Mouse (Mus musculus): Measurements from ENCODE around the gene Tnrc6c. TPM values are rescaled to one million over a fixed set of nuclear protein-coding genes. Genes with fewer than 3 reads are reported as not detected.

Gene Tnrc6c
- polyA plus RNA-seq, 1 experiment from 2014 or later, result 24.7 TPM

DNA sequence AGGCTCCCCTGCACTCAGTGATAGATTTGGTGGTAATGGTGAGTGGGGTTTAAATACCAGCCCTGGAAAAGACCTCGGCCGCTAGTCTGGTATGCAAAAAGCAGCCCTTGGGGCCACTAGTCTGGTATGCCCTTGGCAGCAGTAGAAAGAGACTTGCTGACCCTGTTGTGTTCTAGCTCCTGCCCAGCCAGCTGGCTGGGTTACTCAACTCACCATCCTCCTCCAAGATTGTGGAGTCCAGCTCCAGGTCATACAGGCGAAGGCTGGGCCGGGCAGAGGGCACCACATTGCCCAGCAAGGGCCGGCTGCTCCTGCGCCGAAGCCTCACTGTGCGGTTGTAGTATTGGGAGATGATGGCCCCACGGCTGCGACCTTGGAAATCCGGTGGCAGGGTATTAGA is 123.9 kb downstream of the Tnrc6c start:
- H3K4me3 ChIP-seq, result no peak overlapping the region
- 98% methylated on average over 11 of the region's 11 CpGs for WGBS
- no peak overlapping the region for H3K27ac ChIP-seq (replicated peaks)
- no peaks in the 10 kb centered on the region for H3K36me3 ChIP-seq
- H3K9ac ChIP-seq, result no peak overlapping the region
- H3K9me3 ChIP-seq, result no peaks in the 10 kb centered on the region
- peaks cover 40% of the 10 kb centered on the region for H3K4me1 ChIP-seq (replicated peaks)
- H3K4me2 ChIP-seq, result no peak overlapping the region
- H3K27me3 ChIP-seq, result peaks cover 30% of the 10 kb centered on the region
- no peak for ATAC-seq (ENCODE audit: low FRiP score, low read depth)

DNA sequence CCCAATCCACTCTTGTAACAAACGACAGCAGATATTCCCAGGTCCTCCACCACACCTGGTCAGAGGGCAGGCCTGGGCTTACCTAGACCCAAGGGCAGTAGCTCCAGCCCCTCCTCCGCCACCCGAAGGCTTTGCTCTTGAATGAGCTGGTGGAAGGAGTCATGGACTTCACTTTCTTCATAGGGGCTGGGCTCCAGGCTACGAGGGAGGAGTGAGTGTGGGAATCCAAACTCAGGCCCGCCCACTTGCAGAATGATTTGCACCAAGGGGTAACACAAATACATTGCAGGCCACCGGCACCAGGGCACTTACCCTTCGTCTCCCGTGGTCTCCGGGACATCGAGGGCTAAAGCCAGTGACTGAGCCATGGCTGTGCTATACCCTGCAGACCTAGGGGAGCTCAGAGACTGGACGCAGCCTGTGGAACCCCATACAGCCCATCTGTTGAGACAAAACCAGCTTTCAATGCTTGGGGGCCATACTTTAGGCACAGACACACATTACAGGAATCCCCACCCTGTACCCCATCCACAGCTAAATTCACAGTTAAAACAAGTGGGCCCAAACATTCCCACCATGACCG is 124.9 kb downstream of the Tnrc6c start:
- H3K27ac ChIP-seq (replicated peaks), result peak overlapping the region; percentile 80
- no peak for ATAC-seq (ENCODE audit: low FRiP score, low read depth)
- peaks cover 30% of the 10 kb centered on the region for H3K27me3 ChIP-seq
- no peak overlapping the region for H3K4me3 ChIP-seq
- no peaks in the 10 kb centered on the region for H3K36me3 ChIP-seq
- H3K9me3 ChIP-seq, result no peaks in the 10 kb centered on the region
- peaks cover 46% of the 10 kb centered on the region for H3K4me1 ChIP-seq (replicated peaks)
- WGBS, result 62% methylated on average over 12 of the region's 12 CpGs
- peak overlapping the region; percentile 53 for H3K4me2 ChIP-seq
- no peak overlapping the region for H3K9ac ChIP-seq

DNA sequence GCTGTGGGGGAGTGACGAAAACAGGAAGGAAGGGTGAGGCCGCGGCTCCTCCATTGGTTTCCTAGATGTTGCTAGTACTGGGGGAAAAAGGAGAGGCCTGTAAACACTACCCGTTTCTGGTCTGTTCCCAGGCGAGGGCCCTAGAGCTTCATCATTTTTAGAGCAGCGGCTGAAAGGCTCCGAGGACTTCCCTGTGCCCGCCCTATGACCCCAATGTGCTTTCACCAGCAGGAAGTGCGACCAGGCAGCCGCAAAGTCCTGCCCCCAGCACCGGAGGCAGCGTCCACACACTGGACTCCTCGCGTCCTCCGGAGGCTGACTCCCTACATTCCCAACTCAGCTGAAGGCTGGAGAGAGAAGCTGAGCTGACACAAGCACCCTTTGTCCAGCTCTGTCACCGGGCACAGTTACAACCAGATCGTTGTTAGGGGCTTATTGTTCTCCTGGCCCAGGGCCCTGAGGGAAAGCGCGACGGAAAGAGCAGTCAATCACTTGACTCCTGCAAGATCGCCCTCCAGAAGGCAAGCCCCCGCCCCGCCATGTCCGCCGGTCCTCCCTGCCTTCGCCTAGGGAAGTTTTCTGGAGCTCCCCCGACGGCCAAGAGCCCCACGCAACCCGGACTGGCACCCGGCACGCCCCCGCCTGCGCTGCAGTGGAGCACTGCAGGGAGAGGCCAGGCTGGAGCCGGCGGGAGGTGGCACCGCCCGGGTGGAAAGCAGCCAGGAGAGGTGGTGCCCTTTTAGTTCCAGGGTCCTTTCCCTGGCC is 125.5 kb downstream of the Tnrc6c start:
- ATAC-seq (ENCODE audit: low FRiP score, low read depth), result peak; percentile 69
- peaks cover 30% of the 10 kb centered on the region for H3K27me3 ChIP-seq
- 5% methylated on average over 38 of the region's 38 CpGs for WGBS

GRCm38 (mm10) chr11:117780199-117780515 is 126.1 kb downstream of the Tnrc6c start:
- ATAC-seq (ENCODE audit: low FRiP score, low read depth), result no peak
- H3K27me3 ChIP-seq, result peaks cover 30% of the 10 kb centered on the region

More for the DNA sequence above, 125.5 kb downstream of the Tnrc6c start:
- H3K4me3 ChIP-seq, result peak overlapping the region; percentile 30
- peak overlapping the region; percentile 80 for H3K27ac ChIP-seq (replicated peaks)
- H3K4me1 ChIP-seq (replicated peaks), result peaks cover 46% of the 10 kb centered on the region
- H3K9me3 ChIP-seq, result no peaks in the 10 kb centered on the region
- no peaks in the 10 kb centered on the region for H3K36me3 ChIP-seq
- peak overlapping the region; percentile 23; the same call in 1 of the 2 replicates for H3K9ac ChIP-seq
- peak overlapping the region; percentile 53 for H3K4me2 ChIP-seq

DNA sequence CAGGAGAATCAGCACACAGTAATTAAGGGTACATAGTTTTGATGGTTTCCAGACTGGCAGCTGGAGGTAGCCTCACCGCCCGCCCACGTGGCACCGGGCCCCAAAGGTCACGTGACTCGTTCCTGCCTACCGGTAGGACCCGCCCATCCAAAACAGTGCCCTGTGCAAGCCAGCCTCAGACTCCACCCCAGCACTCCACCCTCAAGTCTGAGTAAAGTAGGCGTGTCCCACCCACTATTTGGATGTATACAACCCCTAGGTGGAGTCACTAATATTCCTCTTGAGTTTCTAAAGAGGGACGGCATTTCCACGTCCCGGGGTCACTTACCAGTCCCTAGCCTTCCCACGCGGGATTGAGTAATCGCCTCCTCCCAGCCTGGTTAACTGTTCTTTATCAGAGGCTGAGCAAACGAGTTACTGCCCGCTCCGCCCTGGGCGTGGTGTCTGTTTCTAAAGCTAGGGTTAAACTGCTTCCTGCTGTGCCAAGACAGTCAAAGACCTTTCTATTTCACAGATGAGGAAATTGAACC is 126.6 kb downstream of the Tnrc6c start:
- H3K27me3 ChIP-seq, result peaks cover 30% of the 10 kb centered on the region
- H3K36me3 ChIP-seq, result no peaks in the 10 kb centered on the region
- 5% methylated on average over 19 of the region's 19 CpGs for WGBS
- peaks cover 46% of the 10 kb centered on the region for H3K4me1 ChIP-seq (replicated peaks)
- H3K4me3 ChIP-seq, result peak overlapping the region; percentile 30
- H3K27ac ChIP-seq (replicated peaks), result peak overlapping the region; percentile 52
- 0 out of 2 replicates have a peak overlapping the region, but pooled peaks have one; percentile 23 for H3K9ac ChIP-seq
- H3K9me3 ChIP-seq, result no peaks in the 10 kb centered on the region
- ATAC-seq (ENCODE audit: low FRiP score, low read depth), result no peak
- peak overlapping the region; percentile 53 for H3K4me2 ChIP-seq

More at GRCm38 (mm10) chr11:117780199-117780515, 126.1 kb downstream of the Tnrc6c start:
- Histone ChIP-seq H3K4me3 (peak overlapping the region; percentile 30), H3K27ac (replicated peaks) (peak overlapping the region; percentile 80), H3K36me3 (no peaks in the 10 kb centered on the region), H3K9me3 (no peaks in the 10 kb centered on the region), H3K4me2 (peak overlapping the region; percentile 53), H3K9ac (peak overlapping the region; percentile 23; the same call in 1 of the 2 replicates), H3K4me1 (replicated peaks) (peaks cover 46% of the 10 kb centered on the region)
- 5% methylated on average over 17 of the region's 17 CpGs for WGBS

DNA sequence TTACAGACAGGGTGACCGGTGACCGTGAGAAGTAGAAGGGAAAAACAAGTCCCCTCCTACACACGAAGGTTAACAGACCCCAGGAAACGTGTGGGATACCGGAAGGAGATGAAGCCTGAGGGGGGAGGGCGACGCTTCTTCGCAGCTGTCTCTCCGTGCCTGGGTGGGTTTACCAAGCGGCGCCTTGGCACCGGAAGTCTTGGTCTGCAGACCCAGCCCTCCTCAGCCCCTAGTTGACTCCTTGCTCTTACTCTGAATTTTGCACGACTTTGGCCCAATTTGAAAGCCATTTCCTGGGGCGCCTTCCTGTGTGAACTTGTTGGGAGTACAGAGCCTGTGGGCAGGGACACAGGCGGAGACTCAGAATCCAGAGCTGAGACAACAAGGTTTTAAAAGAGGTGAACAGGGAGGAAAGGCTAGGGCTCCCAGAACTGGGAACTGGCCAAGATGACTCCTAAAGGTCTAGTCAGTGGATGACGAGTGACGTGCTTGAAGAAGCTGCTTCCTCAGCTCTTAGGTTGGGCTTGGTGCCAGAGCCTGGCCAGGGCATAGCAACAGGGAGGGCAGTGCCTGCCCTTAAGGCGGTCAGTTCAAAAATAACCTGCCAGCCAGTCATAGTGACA is 127.2 kb downstream of the Tnrc6c start:
- no peak overlapping the region for H3K4me3 ChIP-seq

DNA sequence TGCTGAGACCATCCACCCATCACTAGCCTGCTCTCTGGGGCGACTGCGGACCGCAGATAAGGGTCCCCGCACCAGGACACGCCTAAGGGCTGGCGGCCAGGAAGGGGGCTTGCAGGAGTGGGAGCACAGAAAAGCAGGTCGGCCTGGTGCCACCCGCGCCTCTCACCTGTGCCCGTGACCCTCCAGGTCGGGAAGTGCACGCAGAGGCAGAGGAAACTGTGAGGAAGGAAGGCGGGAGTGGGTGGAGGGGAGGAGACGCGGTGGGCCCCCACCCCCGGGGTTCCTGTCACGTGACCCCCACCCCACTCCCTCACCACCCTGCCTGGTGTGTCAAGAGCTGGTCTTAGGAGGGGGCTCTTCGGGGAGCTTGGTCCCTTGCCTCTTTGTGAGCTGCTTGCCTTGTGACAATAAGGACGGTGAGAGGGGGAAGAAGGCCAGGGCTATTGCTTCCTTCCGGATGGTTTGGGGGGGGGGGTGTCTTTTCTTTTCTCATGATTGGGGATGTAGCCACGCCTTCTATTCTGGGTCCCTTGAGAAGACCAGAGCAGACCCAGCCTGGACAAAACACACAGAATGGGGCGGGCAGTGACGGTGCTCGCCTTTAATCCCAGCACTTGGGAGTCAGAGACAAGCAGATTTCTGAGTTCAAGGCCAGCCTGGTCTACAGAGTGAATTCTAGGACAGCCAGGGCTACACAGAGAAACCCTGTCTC is 128.1 kb downstream of the Tnrc6c start, which contains the start of the genes Tmc8 and Tmc6:
Tmc8 (plus strand) TSS at position 84 of the 712 bp plus-strand sequence.
Tmc6 (minus strand) TSS at position 206 of the 712 bp plus-strand sequence.
- Histone ChIP-seq H3K4me3 (peak within 1 kb of the TSS; percentile 24), H3K36me3 (no peaks in the 10 kb centered on the region), H3K27ac (replicated peaks) (peak within 1 kb of the TSS; percentile 52), H3K9ac (peak within 1 kb of the TSS; percentile 14; the same call in 1 of the 2 replicates), H3K27me3 (peaks cover 30% of the 10 kb centered on the region), H3K4me2 (peak within 1 kb of the TSS; percentile 54), H3K9me3 (no peaks in the 10 kb centered on the region), H3K4me1 (replicated peaks) (peaks cover 46% of the 10 kb centered on the region)
- ATAC-seq (ENCODE audit: low FRiP score, low read depth), result no peak
- WGBS, result 45% methylated on average over 24 of the region's 24 CpGs

More for the DNA sequence above, 127.2 kb downstream of the Tnrc6c start:
- no peak for ATAC-seq (ENCODE audit: low FRiP score, low read depth)
- Histone ChIP-seq H3K4me2 (peak overlapping the region; percentile 53), H3K9me3 (no peaks in the 10 kb centered on the region), H3K27me3 (peaks cover 30% of the 10 kb centered on the region), H3K4me1 (replicated peaks) (peaks cover 46% of the 10 kb centered on the region), H3K36me3 (no peaks in the 10 kb centered on the region), H3K27ac (replicated peaks) (peak overlapping the region; percentile 52), H3K9ac (no peak overlapping the region)
- 23% methylated on average over 18 of the region's 18 CpGs for WGBS

DNA sequence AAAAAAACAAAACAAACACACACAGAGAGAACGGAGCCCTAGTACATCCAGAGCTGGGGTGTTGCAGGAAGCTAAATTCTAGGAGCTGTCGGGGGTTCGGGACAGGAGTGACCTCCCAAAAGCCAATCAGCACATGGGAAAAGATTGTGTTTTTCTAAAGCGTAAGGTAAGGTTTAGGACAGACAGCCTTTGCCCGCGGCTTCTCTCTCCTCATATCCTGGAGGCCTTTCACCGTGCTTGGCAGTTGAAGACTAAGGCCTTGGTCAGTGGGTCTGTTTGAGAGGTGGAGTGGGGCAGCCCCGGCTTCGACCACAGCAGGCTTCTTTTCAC is 128.6 kb downstream of the Tnrc6c start:
- no peak overlapping the region for H3K27ac ChIP-seq (replicated peaks)
- peaks cover 30% of the 10 kb centered on the region for H3K27me3 ChIP-seq
- H3K4me2 ChIP-seq, result peak overlapping the region; percentile 54
- no peak for ATAC-seq (ENCODE audit: low FRiP score, low read depth)
- 58% methylated on average over 9 of the region's 9 CpGs for WGBS
- H3K9me3 ChIP-seq, result no peaks in the 10 kb centered on the region
- peak overlapping the region; percentile 14; the same call in 1 of the 2 replicates for H3K9ac ChIP-seq
- peak overlapping the region; percentile 24 for H3K4me3 ChIP-seq
- H3K4me1 ChIP-seq (replicated peaks), result peaks cover 46% of the 10 kb centered on the region
- no peaks in the 10 kb centered on the region for H3K36me3 ChIP-seq

GRCm38 (mm10) chr11:117783089-117783488 is 129.0 kb downstream of the Tnrc6c start:
- ATAC-seq (ENCODE audit: low FRiP score, low read depth), result peak; percentile 17; the same call in 1 of the 2 replicates
- peak overlapping the region; percentile 14; the same call in 1 of the 2 replicates for H3K9ac ChIP-seq
- H3K4me1 ChIP-seq (replicated peaks), result peaks cover 46% of the 10 kb centered on the region
- 5% methylated on average over 31 of the region's 31 CpGs for WGBS
- H3K4me2 ChIP-seq, result peak overlapping the region; percentile 54
- no peaks in the 10 kb centered on the region for H3K36me3 ChIP-seq
- peak overlapping the region; percentile 24 for H3K4me3 ChIP-seq
- peaks cover 30% of the 10 kb centered on the region for H3K27me3 ChIP-seq
- no peak overlapping the region for H3K27ac ChIP-seq (replicated peaks)
- no peaks in the 10 kb centered on the region for H3K9me3 ChIP-seq

DNA sequence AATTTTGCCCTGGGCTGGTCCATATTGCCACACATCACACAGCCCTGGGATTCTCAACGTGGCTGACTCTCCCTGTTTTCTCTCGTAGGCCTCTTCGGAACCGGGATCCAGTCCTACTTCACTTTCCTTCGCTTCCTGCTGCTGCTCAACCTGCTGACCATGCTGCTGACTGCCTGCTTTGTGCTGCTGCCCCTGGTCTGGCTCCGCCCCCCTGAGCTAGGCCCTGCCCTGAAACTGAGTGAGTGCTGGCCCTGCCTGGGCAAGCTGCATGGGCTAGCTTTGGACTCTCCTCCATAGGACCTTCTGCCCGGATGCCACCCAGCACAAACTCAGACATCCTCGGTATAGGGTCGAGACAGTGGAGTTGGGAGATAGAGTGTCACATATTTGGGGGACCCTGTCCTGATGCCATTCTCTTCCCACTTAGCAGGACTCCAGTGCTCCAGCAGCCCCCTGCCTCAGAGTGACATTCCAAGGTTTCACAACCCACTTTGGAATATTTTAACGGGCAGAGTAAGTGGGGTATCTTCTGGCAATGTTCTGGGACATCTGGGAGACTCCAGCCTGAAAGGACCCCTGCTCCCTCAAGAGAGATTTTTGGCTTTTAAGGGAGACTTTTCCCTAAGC is 129.7 kb downstream of the Tnrc6c start:
- H3K4me3 ChIP-seq, result peak overlapping the region; percentile 24; the same call in 1 of the 2 replicates
- no peaks in the 10 kb centered on the region for H3K36me3 ChIP-seq
- H3K4me1 ChIP-seq (replicated peaks), result peaks cover 42% of the 10 kb centered on the region
- no peak overlapping the region for H3K27ac ChIP-seq (replicated peaks)
- H3K9ac ChIP-seq, result peak overlapping the region; percentile 14; the same call in 1 of the 2 replicates
- no peaks in the 10 kb centered on the region for H3K9me3 ChIP-seq
- 42% methylated on average over 10 of the region's 10 CpGs for WGBS
- no peak for ATAC-seq (ENCODE audit: low FRiP score, low read depth)
- peak overlapping the region; percentile 54 for H3K4me2 ChIP-seq
- H3K27me3 ChIP-seq, result peaks cover 27% of the 10 kb centered on the region

- Histone ChIP-seq H3K4me2 (no peak overlapping the region), H3K27me3 (peaks cover 28% of the 10 kb centered on the region), H3K9me3 (no peaks in the 10 kb centered on the region), H3K9ac (no peak overlapping the region), H3K36me3 (no peaks in the 10 kb centered on the region), H3K27ac (replicated peaks) (no peak overlapping the region), H3K4me1 (replicated peaks) (peaks cover 17% of the 10 kb centered on the region), H3K4me3 (no peak overlapping the region)
- ATAC-seq (ENCODE audit: low FRiP score, low read depth), result no peak
- WGBS, result 12% methylated on average over 10 of the region's 10 CpGs
Observed at GRCm38 (mm10) chr11:117786294-117786693, 132.2 kb downstream of the Tnrc6c start.

Data from hindbrain, embryonic 15.5 days (tissue).